Mouse (Mus musculus) hindbrain, embryonic 10.5 days (tissue): ENCODE results near the gene Sik1. TPM values are rescaled to one million over a fixed set of nuclear protein-coding genes. Genes with fewer than 3 reads are reported as not detected.
A peak's percentile ranks its signal among the peaks of the same experiment; 100 is the strongest.

ENCODE experiments used
- DNase-seq: peaks from one replicate; pipeline ENCODE4 v3.0.0-alpha.2; 2017; ENCODE audit warnings: low spot score
- H3K27ac ChIP-seq: fragments of 300-500 bp; sonication (generic); 2 replicates; pipeline ENCODE4 v1.5.1; 2016; ENCODE audit warnings: mild to moderate bottlenecking, moderate library complexity
- H3K27me3 ChIP-seq: fragments of 300-500 bp; sonication (generic); 2 replicates; pipeline ENCODE4 v1.6.1; 2016; ENCODE audit warnings: mild to moderate bottlenecking; ENCODE audit not compliant: poor library complexity, insufficient read depth, severe bottlenecking
- H3K36me3 ChIP-seq: fragments of 300-500 bp; sonication (generic); 2 replicates; pipeline ENCODE4 v1.6.1; 2016; ENCODE audit warnings: mild to moderate bottlenecking, moderate library complexity
- H3K4me1 ChIP-seq: fragments of 300-500 bp; sonication (generic); replicated peaks from 2 replicates; pipeline ENCODE4 v1.6.1; 2016; ENCODE audit warnings: mild to moderate bottlenecking
- H3K4me3 ChIP-seq: fragments of 300-500 bp; sonication (generic); 2 replicates; pipeline ENCODE4 v1.5.1; 2016; ENCODE audit warnings: mild to moderate bottlenecking, moderate library complexity
- H3K9me3 ChIP-seq: fragments of 300-500 bp; sonication (generic); 2 replicates; pipeline ENCODE4 v1.6.1; 2016; ENCODE audit warnings: mild to moderate bottlenecking, moderate library complexity
- WGBS: fragments of 180-500 bp; shearing (Covaris S2); methylation state at CpG from one replicate; pipeline ENCODE4 v1.1.7; 2016; 5-methylcytosine and 5-hydroxymethylcytosine counted together
- polyA plus RNA-seq: library from polyadenylated mRNA; unstranded; fragments of >200 nt; fragmentation: Nextera tagmentation; extraction: Ambion mirVana; gene quantifications from 2 replicates; pipeline ENCODE4 v1.2.1, GENCODE M21; 2016

Sik1 gene
- polyA plus RNA-seq, 1 experiment from 2014 or later, result 14.0 TPM

DNA sequence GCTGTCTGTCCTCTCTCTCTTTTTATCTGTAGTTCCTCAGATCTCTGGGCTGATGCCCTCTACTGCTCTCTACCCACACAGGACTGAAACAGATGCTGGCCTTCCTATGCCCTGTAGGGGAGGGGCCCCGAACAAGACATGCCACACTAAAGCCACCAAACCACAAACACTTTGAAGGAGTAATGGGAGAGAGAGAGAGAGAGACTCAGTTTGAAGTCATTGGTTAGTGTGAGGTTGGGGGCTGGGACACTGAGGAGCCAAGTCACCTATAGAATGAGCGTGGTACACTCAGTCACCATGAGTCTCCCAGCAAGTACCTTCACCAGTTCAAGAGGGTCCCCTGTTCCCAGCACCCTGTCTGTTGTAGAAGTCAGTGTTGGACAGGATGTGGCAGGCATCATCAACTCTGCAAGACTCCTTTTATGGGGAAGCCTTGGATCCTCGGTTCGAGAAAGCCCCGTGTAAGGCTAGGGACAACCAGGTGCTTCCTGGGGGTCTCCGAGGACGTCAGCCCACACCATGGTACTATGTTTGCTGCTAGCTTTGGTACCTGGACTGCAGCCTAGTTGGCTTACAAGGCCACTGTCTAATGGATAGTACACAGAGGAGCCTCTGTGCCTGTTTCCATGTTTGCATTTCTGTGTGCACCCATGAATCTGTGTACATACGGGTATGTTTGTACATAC lies 17.7 kb upstream of the Sik1 start:
- Histone ChIP-seq H3K4me3 (no peak overlapping the region), H3K36me3 (no peaks in the 10 kb centered on the region), H3K27ac (0 out of 2 replicates have a peak overlapping the region, but pooled peaks have one; percentile 23), H3K27me3 (no peaks in the 10 kb centered on the region), H3K4me1 (peaks cover 61% of the 10 kb centered on the region), H3K9me3 (no peaks in the 10 kb centered on the region)
- 89% methylated on average over 8 of the region's 8 CpGs for WGBS
- no peak for DNase-seq

DNA sequence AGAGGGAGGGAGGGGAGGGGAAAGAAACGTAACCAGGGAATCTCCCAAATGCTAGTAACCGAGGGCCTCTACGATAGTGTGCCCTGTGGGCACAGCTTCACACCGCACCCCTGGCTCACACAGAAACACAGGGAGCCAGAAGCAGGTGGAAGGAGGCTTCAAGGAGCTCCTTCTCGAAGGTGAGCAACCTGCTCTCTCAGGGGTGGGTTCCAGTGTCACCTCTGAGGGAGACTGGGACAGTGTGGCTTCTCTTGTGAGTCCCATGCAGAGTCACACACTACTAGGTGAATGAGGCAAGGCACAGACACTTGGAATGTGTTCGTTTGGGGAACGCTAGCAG lies 17.2 kb upstream of the Sik1 start:
- 72% methylated on average over 7 of the region's 7 CpGs for WGBS
- Histone ChIP-seq H3K27ac (0 out of 2 replicates have a peak overlapping the region, but pooled peaks have one; percentile 23), H3K4me3 (no peak overlapping the region), H3K9me3 (no peaks in the 10 kb centered on the region), H3K27me3 (no peaks in the 10 kb centered on the region), H3K36me3 (no peaks in the 10 kb centered on the region), H3K4me1 (peaks cover 56% of the 10 kb centered on the region)
- no peak for DNase-seq

DNA sequence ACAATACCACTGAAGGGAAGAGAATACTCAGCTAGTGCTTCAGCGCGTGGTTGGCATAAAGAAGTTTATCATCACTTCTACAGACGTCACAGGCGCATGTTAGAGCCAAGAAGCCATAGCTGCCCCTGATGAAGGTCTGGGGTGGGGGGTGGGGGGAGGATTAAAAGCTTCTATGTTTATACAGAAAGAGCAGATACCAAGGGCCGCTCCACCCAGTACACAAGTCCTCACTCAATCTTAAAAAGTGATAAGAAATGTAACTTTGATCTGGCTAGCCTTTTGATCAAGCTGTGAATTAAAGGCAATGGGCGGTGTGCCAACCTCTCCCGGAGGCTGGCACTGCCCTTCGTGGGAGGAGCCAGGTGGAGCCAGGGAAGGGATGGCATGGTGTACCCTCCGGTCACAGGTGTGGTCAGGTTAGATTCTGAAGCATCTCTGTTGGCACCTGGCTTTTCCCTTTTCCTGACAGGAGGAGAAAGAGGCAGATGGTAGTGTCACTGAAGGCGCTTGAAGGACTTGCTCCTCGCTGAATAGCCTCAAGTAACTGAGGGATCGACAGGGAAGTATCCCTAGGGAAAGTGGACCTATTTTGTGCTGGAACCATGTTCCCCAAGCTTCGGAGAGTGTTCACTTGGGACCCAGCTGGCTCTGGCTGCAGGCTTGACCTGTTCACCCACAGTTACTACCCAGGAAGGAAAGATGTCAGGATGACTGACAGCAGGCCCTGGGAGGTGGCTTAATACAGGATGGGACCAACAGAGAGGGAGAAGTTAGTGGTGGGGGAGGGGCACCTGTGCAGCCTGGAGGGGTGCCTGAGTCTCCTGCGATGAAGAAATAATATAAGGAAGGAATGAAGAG lies 16.6 kb upstream of the Sik1 start:
- DNase-seq, result no peak
- Histone ChIP-seq H3K27me3 (no peaks in the 10 kb centered on the region), H3K36me3 (no peaks in the 10 kb centered on the region), H3K9me3 (no peaks in the 10 kb centered on the region), H3K4me3 (no peak overlapping the region), H3K27ac (no peak overlapping the region), H3K4me1 (peaks cover 50% of the 10 kb centered on the region)
- WGBS, result 81% methylated on average over 14 of the region's 14 CpGs

DNA sequence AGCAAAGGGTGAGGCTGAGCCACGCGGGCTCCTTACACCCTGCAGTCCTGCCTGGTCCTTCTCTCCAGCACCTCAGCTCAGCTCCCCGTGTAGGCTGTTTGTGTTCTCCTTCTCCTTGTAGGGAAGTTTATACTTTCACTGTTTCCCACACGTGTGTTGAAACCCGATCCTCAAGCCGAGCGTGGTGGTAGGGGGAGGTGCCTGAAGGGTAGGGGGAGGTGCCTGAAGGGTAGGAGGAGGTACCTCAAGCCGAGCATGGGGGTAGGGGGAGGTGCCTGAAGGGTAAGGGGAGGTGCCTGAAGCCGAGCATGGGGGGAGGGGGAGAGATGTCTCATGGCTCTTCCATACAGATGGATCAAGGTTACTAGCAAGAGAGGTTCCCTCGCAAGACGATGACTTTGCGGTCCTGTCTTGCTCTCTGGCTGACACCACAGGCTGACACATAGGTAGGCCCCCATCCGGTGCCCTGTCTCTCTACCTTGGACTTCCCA lies 15.4 kb upstream of the Sik1 start:
- Histone ChIP-seq H3K9me3 (no peaks in the 10 kb centered on the region), H3K4me1 (peaks cover 40% of the 10 kb centered on the region), H3K4me3 (0 out of 2 replicates have a peak overlapping the region, but pooled peaks have one; percentile 21), H3K27ac (0 out of 2 replicates have a peak overlapping the region, but pooled peaks have one; percentile 29), H3K27me3 (no peaks in the 10 kb centered on the region), H3K36me3 (no peaks in the 10 kb centered on the region)
- DNase-seq, result peak; percentile 34
- WGBS, result 23% methylated on average over 13 of the region's 13 CpGs

DNA sequence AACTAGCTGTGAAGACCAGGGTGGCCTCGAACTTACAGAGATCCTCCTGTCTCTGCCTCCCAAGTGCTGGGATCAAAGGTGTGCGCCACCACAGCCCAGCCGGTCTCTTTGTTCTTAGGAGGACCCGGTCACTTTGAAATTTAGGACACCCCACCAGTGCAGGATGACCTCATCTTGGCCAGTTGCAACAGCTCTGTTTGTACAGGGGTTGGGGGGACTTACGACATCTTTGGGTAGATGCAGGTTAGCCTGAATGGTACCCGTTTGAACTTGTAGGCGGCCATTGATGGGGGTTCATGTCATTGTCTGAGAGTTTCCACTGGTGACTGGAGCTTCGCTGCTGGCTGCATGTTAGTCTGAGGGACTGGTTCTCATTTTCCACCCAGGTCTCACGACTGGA lies 14.8 kb upstream of the Sik1 start:
- Histone ChIP-seq H3K27me3 (no peaks in the 10 kb centered on the region), H3K9me3 (no peaks in the 10 kb centered on the region), H3K4me3 (no peak overlapping the region), H3K4me1 (peaks cover 45% of the 10 kb centered on the region), H3K36me3 (no peaks in the 10 kb centered on the region), H3K27ac (0 out of 2 replicates have a peak overlapping the region, but pooled peaks have one; percentile 29)
- no peak for DNase-seq
- WGBS, result 80% methylated on average over 9 of the region's 9 CpGs

DNA sequence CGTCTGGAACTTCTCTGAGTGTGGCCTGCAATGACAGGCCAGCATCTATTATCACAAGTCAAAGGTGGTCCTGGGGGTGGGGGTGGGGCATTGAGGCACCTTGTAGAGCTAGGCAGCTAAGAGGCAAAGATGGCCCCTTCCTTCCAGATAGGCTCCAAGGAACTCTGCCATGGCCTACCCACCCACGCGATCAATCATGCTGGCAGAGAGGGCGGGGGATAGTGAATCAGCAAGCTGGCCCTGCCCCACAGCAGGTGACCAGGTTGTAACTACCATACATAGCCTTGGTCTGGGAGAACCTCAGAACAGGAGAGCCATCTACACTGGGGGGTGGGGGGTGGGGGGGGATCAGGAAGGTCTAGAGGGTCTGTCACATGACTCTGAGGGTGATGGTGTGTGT lies 12.5 kb upstream of the Sik1 start:
- WGBS, result 86% methylated on average over 4 of the region's 4 CpGs
- no peak for DNase-seq
- Histone ChIP-seq H3K36me3 (no peaks in the 10 kb centered on the region), H3K27me3 (no peaks in the 10 kb centered on the region), H3K4me1 (peaks cover 35% of the 10 kb centered on the region), H3K27ac (no peak overlapping the region), H3K4me3 (no peak overlapping the region), H3K9me3 (no peaks in the 10 kb centered on the region)

DNA sequence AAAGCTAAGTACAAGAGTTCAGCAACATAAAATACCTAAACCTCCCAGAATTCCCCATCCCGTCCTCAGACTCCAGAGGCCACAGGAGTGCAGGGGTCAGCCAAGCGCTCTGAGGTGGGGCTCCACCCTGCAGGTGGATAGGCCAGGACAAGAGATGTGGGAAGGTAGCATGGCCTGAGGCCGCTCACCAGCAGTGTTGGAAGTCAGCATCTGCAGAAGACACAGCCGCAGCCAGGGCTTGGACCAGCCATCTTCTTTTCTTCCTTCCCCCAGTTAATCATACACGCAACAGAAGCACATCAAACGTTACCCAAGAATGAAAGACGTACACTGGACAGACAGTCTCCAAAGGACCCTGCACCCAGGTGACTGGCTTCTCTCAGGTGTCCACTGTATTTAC lies 11.5 kb upstream of the Sik1 start:
- no peaks in the 10 kb centered on the region for H3K27me3 ChIP-seq
- peaks cover 25% of the 10 kb centered on the region for H3K4me1 ChIP-seq
- H3K4me3 ChIP-seq, result no peak overlapping the region
- H3K36me3 ChIP-seq, result no peaks in the 10 kb centered on the region
- 94% methylated on average over 7 of the region's 7 CpGs for WGBS
- no peak overlapping the region for H3K27ac ChIP-seq
- DNase-seq, result no peak
- no peaks in the 10 kb centered on the region for H3K9me3 ChIP-seq

DNA sequence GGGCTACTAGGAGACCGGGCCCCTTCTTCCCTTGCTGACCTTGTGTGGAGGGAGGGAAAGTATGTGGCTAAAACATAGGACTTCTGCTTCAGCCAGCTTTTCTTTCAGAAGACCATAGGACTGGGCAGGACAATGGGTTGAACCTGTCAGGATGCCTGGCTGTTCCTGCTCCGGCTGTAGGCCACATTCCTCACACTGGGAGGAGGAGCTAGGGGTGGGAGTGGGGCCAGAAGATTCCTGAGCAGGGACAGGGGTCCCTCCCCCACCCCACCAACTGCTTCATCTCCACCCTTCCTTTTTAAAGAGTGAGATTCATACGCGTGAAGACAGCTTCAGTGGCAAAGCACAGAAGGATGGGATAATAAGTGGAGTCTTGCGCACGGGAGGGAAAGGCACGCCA lies 10.0 kb upstream of the Sik1 start:
- Histone ChIP-seq H3K4me1 (peaks cover 17% of the 10 kb centered on the region; the same call in 1 of the 2 replicates), H3K27ac (no peak overlapping the region), H3K36me3 (no peaks in the 10 kb centered on the region), H3K27me3 (no peaks in the 10 kb centered on the region), H3K9me3 (no peaks in the 10 kb centered on the region), H3K4me3 (no peak overlapping the region)
- 78% methylated on average over 7 of the region's 7 CpGs for WGBS
- DNase-seq, result no peak

DNA sequence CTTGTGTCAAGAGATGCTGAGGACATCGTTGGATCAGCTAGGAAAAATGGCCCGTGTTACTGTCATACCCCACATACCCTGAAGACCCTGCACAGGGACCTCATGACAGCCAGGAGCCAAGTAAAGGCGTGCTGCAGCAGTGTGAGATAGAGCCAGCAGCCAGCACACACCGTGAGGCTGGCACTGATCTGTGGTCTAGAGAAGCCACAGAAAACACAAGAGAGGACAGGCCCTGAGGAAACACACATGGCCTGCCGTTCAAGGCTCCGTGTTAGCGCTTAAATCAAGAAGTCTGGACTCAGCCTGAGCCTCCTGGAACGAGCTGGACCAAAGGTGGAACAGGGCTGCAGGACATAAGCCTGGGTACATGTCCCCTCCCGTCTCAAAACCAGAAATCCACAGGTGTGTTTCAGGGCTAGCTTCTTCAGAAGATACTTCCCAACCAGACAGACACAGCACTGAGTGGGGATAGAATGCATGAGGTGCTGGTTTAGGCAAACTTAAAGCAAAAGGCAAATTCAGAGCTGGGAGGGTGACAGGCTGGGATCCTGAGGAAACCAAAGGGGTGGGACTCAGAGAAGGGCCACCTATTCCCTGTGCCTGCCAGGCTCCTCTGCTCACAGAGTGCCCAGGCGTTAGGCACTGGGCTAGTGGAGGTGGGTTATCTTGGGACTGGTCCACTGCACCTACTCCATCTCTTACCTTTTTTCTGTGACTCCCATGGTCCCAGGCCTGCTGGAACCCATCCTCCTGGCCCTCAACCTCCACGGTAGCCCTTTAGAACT lies 9.3 kb upstream of the Sik1 start:
- H3K36me3 ChIP-seq, result no peaks in the 10 kb centered on the region
- no peak overlapping the region for H3K4me3 ChIP-seq
- WGBS, result 77% methylated on average over 11 of the region's 11 CpGs
- no peak overlapping the region; the same call in 1 of the 2 replicates for H3K27ac ChIP-seq
- no peak for DNase-seq
- peaks cover 15% of the 10 kb centered on the region; the same call in 1 of the 2 replicates for H3K4me1 ChIP-seq
- no peaks in the 10 kb centered on the region for H3K9me3 ChIP-seq
- H3K27me3 ChIP-seq, result no peaks in the 10 kb centered on the region

DNA sequence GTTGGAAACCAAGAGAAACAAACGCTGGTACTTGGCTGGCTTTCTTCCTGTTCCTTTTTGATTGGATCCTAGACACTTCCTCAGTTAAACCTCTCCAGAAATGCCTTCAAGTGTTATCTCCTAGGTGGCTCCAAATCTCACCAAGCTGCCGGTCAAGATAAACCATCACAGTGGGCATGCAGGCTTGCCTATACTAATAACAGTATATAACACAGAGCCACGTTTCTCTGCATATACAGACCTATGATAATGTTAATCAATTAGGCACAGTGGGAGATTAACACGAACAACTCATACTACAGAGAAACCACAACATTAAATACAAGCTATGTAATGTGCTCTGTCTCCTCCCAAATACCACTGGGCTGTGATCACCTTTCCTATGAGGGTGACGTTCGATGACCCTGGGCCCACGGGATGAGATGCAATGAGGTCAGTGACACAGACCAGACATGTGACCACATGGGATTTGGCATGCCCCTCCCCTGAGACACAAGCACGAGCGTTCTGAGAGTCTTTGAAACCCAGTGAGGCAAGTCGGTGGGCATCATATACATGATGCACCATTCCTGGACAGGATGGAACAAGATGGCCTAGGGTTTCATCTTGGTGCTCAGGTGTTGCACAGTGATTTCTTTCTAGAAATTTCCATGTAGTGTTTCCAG lies 7.7 kb upstream of the Sik1 start:
- Histone ChIP-seq H3K4me1 (peaks cover 20% of the 10 kb centered on the region), H3K4me3 (no peak overlapping the region), H3K36me3 (no peaks in the 10 kb centered on the region), H3K27me3 (no peaks in the 10 kb centered on the region), H3K27ac (no peak overlapping the region), H3K9me3 (no peaks in the 10 kb centered on the region)
- DNase-seq, result no peak
- WGBS, result 86% methylated on average over 10 of the region's 10 CpGs

DNA sequence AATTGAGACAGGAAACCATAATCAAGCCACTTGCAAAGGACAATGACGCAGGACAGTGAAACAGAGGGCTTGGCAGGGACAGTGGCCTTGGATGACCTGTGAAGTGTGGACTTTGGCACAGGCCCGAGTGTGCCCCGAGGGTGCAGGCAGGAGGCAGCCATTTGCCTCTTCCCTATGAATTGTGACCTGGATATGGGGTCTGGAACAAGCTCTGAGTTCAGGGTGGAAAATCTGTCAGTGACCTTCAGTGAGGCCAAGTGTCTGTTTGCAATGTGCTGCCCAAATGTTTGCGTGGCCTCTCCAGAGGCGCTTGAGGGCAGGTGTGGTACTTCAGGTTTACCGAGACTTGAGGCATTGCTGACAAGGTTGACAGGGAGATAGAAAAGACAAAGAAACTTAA lies 6.5 kb upstream of the Sik1 start:
- 86% methylated on average over 6 of the region's 6 CpGs for whole genome bisulfite sequencing
- Histone ChIP-seq H3K4me1 (peaks cover 31% of the 10 kb centered on the region), H3K4me3 (no peak overlapping the region), H3K27ac (no peak overlapping the region), H3K36me3 (no peaks in the 10 kb centered on the region), H3K27me3 (no peaks in the 10 kb centered on the region), H3K9me3 (no peaks in the 10 kb centered on the region)
- DNase-seq, result no peak

DNA sequence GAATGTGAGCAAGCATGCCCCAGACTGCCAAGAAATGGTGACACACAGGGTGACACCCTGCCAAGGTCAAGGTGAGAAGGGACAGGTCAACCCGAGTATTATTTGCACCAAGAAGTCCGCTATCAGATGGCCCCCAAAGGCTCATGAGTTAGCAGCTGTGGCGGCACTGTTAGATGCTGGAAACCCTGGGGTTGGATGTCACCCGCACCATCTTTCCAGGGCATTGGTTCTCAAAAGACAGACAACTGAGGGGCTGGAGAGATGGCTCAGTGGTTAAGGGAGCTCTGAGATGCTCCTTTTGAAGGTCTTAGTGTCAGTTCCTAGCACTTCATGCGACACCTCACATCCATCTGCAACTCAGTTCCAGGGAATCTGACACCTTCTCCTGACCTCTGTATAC lies 6.1 kb upstream of the Sik1 start:
- 87% methylated on average over 5 of the region's 5 CpGs for WGBS
- no peak for DNase-seq
- Histone ChIP-seq H3K36me3 (no peaks in the 10 kb centered on the region), H3K4me1 (peaks cover 36% of the 10 kb centered on the region), H3K4me3 (no peak overlapping the region), H3K9me3 (no peaks in the 10 kb centered on the region), H3K27me3 (no peaks in the 10 kb centered on the region), H3K27ac (no peak overlapping the region)
